Mouse (Mus musculus) forebrain, embryonic 10.5 days (tissue): ENCODE measurements around the gene Adamts15. TPM values are rescaled to one million over a fixed set of nuclear protein-coding genes. Genes with fewer than 3 reads are reported as not detected.

Source experiments
- DNase-seq: peaks from one replicate; pipeline ENCODE4 v3.0.0-alpha.2; 2017; ENCODE audit warnings: low spot score; ENCODE audit errors: extremely low spot score
- H3K27ac ChIP-seq: fragments of 300-500 bp; sonication (generic); 2 replicates; pipeline ENCODE4 v1.5.1; 2016; ENCODE audit warnings: mild to moderate bottlenecking
- H3K27me3 ChIP-seq: fragments of 300-500 bp; sonication (generic); 2 replicates; pipeline ENCODE4 v1.6.1; 2016; ENCODE audit warnings: mild to moderate bottlenecking; ENCODE audit not compliant: poor library complexity, severe bottlenecking
- H3K36me3 ChIP-seq: fragments of 300-500 bp; sonication (generic); replicated peaks from 2 replicates; pipeline ENCODE4 v1.6.1; 2016; ENCODE audit warnings: mild to moderate bottlenecking, moderate library complexity
- H3K4me1 ChIP-seq: fragments of 300-500 bp; sonication (generic); 2 replicates; pipeline ENCODE4 v1.6.1; 2016
- H3K4me3 ChIP-seq: fragments of 300-500 bp; sonication (generic); 2 replicates; pipeline ENCODE4 v1.5.1; 2016; ENCODE audit warnings: mild to moderate bottlenecking, moderate library complexity
- H3K9me3 ChIP-seq: fragments of 300-500 bp; sonication (generic); 2 replicates; pipeline ENCODE4 v1.6.1; 2016; ENCODE audit warnings: mild to moderate bottlenecking, moderate library complexity
- WGBS: fragments of 180-500 bp; shearing (Covaris S2); methylation state at CpG from one replicate; pipeline ENCODE4 v1.1.7; 2016; 5-methylcytosine and 5-hydroxymethylcytosine counted together
- polyA plus RNA-seq: library from polyadenylated mRNA; unstranded; fragments of >200 nt; fragmentation: Nextera tagmentation; extraction: Ambion mirVana; gene quantifications from 2 replicates; pipeline ENCODE4 v1.2.1, GENCODE M21; 2016

The Adamts15 gene
- polyA plus RNA-seq, 1 experiment from 2014 or later: 8.2 TPM

DNA sequence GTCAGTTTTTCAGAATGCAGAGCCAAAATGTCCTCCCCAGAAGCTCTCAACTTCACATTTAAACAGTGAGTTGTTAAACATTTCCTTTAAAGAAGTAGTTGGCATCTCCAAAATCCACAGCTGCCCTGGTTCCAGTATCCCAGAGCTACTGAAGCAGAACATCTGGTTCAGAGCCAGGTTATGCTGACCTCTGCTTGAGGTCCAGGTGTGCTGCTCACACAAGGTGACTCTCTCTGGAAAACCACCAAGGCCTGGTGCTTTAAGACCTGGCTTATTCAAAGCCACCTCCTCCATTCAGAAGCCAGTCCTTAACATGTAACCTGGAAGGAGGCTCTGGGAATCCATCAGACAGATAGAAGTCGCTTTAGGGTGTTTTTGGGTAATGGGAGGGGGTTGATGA is 23.0 kb upstream of the Adamts15 start:
- peaks cover 67% of the 10 kb centered on the region for H3K27me3 ChIP-seq
- H3K27ac ChIP-seq: no peak overlapping the region
- WGBS: 53% methylated on average over 1 of the region's 1 CpGs
- H3K4me3 ChIP-seq: no peak overlapping the region
- H3K36me3 ChIP-seq: no peaks in the 10 kb centered on the region
- no peak for DNase-seq
- H3K9me3 ChIP-seq: no peaks in the 10 kb centered on the region
- H3K4me1 ChIP-seq: peaks cover 20% of the 10 kb centered on the region

DNA sequence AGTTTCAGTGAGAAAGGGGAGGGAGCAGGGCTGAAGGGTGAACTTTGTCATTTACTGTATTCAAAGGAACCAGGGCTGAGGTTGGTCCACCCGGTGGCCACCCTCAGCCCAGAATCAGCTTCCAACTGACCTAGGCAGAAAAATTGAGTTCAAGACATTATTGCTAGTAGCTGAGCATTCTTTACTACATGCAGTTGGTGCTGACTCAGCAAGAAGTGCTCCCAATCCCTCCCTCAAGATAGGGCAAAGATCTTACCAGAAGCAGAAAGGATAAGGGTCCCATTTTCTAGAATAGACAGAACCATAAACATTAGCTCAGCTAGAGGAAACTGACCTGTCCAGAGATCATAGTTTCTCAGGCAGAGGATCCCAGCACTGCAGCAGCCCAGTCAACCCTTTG is 22.0 kb upstream of the Adamts15 start:
- Histone ChIP-seq H3K27ac (no peak overlapping the region), H3K36me3 (no peaks in the 10 kb centered on the region), H3K4me3 (no peak overlapping the region), H3K9me3 (no peaks in the 10 kb centered on the region), H3K4me1 (peaks cover 20% of the 10 kb centered on the region), H3K27me3 (peaks cover 67% of the 10 kb centered on the region)
- no peak for DNase-seq
- 39% methylated on average over 1 of the region's 1 CpGs for WGBS

DNA sequence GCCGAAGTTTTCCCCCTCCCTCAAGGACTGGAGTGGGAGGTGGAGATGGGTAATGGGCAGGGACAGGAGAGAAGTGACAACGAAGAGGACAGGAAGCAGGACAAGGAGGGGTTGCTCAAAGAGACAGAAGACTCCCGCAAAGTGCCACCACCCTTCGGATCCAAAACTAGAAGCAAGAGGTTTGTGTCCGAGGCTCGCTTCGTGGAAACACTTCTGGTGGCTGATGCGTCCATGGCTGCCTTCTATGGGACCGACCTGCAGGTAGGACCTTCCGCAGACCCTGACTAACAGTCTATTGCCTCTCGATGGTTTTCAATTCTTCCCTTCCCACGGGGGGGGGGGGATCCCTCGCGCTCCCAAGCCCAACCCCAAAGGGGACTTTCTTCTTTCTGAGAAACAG is 21.1 kb upstream of the Adamts15 start:
- peak; percentile 29 for DNase-seq
- Histone ChIP-seq H3K27ac (peak overlapping the region; percentile 81; the same call in 1 of the 2 replicates), H3K4me1 (peaks cover 20% of the 10 kb centered on the region), H3K27me3 (peaks cover 71% of the 10 kb centered on the region), H3K9me3 (no peaks in the 10 kb centered on the region), H3K4me3 (peak overlapping the region; percentile 66), H3K36me3 (no peaks in the 10 kb centered on the region)
- WGBS: 2% methylated on average over 14 of the region's 14 CpGs

DNA sequence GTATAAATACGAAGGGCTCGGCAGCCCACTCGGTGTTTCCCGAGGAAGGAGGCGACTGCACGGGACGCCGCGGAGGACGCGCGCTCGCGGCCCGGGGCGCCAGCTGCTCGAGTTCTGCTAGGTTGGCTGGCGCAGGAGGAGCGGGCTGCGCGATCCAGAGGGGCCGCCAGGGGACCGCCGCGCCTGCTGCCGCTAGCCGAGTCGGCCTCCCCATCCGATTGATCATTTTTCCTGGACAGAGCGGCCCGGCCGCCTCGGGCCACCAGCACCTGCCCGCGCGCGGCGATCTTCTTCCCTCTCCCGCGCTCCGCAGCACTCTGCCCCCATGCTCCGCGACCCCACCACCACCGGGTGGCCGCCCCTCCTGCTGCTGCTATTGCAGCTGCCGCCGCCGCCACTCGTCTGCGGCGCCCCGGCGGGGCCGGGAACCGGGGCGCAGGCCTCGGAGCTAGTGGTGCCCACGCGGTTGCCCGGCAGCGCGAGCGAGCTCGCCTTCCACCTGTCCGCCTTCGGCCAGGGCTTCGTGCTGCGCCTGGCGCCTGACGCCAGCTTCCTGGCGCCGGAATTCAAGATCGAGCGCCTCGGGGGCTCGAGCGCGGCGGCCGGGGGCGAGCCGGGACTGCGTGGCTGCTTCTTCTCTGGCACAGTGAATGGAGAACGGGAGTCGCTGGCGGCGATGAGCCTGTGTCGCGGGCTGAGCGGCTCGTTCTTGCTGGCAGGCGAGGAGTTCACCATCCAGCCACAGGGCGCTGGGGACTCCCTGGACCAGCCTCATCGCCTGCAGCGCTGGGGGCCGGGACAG is 20.5 kb upstream of the Adamts15 start, which contains the start of gene Adamts8:
Adamts8 (plus strand) TSS at position 51 of the 802 bp plus-strand sequence.
- peak; percentile 73 for DNase-seq
- Histone ChIP-seq H3K4me1 (peaks cover 20% of the 10 kb centered on the region), H3K27me3 (peaks cover 71% of the 10 kb centered on the region), H3K4me3 (peak within 1 kb of the TSS; percentile 66), H3K9me3 (no peaks in the 10 kb centered on the region), H3K36me3 (no peaks in the 10 kb centered on the region), H3K27ac (peak within 1 kb of the TSS; percentile 81)
- under 1% methylated on average over 94 of the region's 96 CpGs for WGBS

DNA sequence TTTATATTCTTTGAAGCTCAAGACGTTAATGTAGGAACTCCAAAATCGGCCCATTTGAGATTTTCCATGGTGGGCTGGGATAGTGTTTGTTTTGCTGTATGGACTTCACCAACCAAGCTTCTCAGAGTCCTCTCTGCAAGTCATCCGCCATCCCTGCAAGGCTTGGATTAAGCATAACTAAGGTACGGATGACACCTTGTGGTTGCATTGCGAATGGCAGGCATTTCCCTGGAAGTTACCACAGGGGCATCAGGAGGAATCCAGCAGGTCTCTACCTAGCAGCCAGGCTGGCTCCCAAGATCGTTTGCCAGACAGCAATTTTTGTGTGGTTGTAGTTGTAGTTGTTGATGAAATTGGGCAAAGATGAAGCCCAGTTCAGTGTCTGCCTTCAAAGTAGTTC is 18.1 kb upstream of the Adamts15 start:
- H3K27ac ChIP-seq: no peak overlapping the region
- H3K36me3 ChIP-seq: no peaks in the 10 kb centered on the region
- peaks cover 20% of the 10 kb centered on the region for H3K4me1 ChIP-seq
- H3K27me3 ChIP-seq: peaks cover 54% of the 10 kb centered on the region
- 8% methylated on average over 6 of the region's 6 CpGs for WGBS
- H3K4me3 ChIP-seq: no peak overlapping the region
- DNase-seq: peak; percentile 88
- no peaks in the 10 kb centered on the region for H3K9me3 ChIP-seq

DNA sequence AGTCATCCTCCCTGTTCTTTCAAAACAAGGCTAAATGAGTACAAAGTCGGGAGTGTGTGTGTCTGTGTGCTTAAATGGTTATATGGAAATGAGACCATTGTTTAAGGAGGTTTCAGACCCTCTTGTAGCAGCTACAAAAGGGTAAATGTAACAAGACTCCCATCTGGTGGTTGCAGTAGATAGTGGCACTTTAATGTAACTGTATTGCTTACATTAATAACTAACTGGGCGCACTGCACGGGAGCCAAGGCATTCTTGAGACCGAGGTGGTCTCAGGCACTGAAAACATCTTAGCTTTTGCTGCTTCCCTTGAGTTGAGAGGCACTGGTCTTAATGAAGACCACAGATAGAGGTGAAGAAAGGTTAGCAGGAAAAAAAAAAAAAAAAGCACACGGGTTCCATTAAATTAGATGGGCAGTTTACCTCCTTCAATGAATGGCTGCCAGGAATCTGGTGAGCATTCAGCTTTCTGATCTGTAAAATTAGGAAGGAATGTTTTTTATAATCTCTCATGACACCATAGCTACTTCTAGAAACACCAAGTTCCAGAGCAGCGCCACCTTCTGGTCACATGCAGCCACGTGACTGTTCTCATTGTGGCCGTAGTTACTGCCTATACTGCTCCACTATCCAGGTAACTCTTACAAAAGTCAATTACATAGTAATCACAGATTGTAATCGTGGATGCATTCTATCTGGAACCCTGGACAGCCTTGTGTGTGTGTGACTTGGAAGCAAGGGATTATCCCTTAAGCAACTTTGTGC is 14.6 kb upstream of the Adamts15 start:
- no peaks in the 10 kb centered on the region for H3K9me3 ChIP-seq
- no peak overlapping the region for H3K27ac ChIP-seq
- 41% methylated on average over 9 of the region's 9 CpGs for WGBS
- no peaks in the 10 kb centered on the region for H3K36me3 ChIP-seq
- DNase-seq: peak; percentile 59
- no peak overlapping the region for H3K4me3 ChIP-seq
- H3K4me1 ChIP-seq: no peaks in the 10 kb centered on the region
- H3K27me3 ChIP-seq: peaks cover 24% of the 10 kb centered on the region

DNA sequence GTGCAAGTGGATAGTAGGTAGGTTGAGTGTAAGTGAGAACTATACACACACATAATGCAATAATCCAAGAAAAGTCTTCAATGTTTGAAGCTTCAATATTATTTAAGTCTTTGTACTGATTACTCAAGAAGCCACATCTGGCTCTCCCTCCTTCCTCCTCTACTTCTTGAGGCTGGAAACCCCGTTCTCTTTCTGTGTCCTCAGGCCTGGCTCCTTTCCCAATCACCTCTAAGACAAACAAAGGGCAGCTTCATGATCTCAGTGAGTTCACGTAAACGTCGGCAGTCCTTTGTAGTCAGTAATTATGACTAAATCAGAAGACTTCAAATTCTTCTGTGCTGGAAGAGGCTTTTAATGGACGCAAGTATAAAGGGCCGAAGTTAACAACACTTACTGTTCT is 12.6 kb upstream of the Adamts15 start:
- no peaks in the 10 kb centered on the region for H3K9me3 ChIP-seq
- peaks cover 8% of the 10 kb centered on the region; the same call in 1 of the 2 replicates for H3K27me3 ChIP-seq
- H3K36me3 ChIP-seq: no peaks in the 10 kb centered on the region
- no peak for DNase-seq
- 81% methylated on average over 6 of the region's 6 CpGs for WGBS
- H3K4me3 ChIP-seq: no peak overlapping the region
- no peak overlapping the region for H3K27ac ChIP-seq
- H3K4me1 ChIP-seq: no peaks in the 10 kb centered on the region

DNA sequence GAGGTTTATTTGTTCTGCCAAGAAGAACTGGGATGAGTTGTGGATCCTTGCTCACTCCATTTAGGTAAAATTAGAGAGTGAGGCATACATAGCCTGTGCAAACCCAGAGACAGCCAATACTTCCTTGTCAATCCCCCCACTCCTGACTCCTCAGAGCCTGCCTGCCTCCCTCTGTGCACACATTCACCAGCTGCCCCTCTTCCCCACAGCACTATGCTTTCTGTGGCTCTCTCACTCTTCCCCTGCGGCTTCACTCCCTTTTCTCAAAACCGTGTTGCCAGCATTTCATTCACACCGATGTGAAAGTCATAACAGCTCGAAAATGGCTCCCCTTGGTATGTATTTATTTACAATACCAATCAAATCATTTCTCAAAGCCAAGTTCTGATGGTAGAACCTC is 10.1 kb upstream of the Adamts15 start:
- Histone ChIP-seq H3K36me3 (no peaks in the 10 kb centered on the region), H3K27ac (no peak overlapping the region), H3K27me3 (0 out of 2 replicates have a peak, but pooled peaks cover 4% of the 10 kb centered on the region), H3K4me3 (no peak overlapping the region), H3K4me1 (no peaks in the 10 kb centered on the region), H3K9me3 (no peaks in the 10 kb centered on the region)
- no peak for DNase-seq
- 84% methylated on average over 4 of the region's 4 CpGs for WGBS

DNA sequence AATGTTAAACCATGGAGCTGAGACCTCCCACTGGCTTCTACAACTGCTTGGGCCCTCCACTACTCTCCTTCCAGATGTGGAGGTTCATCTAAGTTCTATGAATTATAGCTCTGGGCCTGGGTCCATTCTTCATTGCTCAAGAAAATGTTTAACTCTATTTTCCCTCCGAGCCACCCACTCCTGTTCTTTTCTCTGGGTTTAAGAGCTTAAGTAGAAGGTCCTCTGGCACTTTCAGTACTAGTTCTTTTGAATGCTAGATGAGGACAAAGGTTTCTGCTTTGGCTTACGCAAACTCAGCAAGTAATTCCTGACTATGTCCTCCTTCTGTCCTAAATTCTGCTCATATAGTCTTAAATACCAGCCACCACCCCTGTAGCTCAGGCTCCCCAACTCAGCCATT is 6.5 kb upstream of the Adamts15 start:
- Histone ChIP-seq H3K27me3 (peaks cover 6% of the 10 kb centered on the region), H3K4me1 (no peaks in the 10 kb centered on the region), H3K9me3 (no peaks in the 10 kb centered on the region), H3K36me3 (no peaks in the 10 kb centered on the region), H3K4me3 (no peak overlapping the region), H3K27ac (no peak overlapping the region)
- no peak for DNase-seq
- 95% methylated on average over 2 of the region's 2 CpGs for WGBS

DNA sequence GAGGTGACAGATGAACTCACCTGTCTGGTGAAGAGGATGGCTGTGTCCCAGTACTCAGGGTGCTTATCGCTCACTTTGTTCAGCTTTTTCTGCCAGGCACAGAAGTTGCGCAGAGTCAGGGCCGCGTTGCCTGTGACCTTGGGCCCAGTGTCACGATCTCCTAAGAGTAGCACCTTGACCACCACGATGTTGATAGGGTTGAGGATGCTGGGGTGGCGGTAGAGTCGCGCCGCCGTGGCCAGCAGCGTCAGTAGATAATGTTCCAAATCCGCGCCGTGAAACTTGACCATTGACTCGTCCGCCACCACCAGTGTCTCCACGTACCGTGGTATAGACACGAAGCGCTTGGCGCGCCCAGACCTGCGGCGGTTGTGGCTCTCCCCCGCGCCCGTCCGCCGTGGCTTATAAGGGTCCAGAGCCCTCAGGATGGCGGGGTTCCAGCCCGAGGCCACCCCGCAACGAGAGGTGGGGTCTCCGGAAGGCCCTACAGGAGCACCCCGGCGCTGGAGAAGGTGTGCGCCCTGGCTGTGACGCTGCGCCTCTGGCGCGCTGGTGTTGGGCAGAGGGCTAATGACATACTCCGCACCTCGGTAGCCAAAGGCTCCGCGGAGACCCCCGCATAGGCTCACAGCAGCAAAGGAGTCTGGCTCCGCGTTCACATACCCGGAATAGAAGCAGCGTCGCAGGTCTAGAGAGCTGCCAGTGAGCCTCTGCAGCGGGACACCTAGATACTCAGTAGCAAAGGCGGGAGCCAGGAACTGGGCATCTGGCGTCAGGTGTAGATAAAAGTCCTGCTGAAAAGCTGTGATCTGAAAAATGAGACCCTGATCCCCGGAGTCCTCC is 770 bp downstream of the Adamts15 start:
- H3K4me3 ChIP-seq: peak overlapping the region; percentile 62
- no peaks in the 10 kb centered on the region for H3K36me3 ChIP-seq
- peaks cover 49% of the 10 kb centered on the region for H3K27me3 ChIP-seq
- WGBS: 4% methylated on average over 56 of the region's 56 CpGs
- peaks cover 35% of the 10 kb centered on the region for H3K4me1 ChIP-seq
- no peaks in the 10 kb centered on the region for H3K9me3 ChIP-seq
- DNase-seq: peak; percentile 26
- H3K27ac ChIP-seq: peak overlapping the region; percentile 69

DNA sequence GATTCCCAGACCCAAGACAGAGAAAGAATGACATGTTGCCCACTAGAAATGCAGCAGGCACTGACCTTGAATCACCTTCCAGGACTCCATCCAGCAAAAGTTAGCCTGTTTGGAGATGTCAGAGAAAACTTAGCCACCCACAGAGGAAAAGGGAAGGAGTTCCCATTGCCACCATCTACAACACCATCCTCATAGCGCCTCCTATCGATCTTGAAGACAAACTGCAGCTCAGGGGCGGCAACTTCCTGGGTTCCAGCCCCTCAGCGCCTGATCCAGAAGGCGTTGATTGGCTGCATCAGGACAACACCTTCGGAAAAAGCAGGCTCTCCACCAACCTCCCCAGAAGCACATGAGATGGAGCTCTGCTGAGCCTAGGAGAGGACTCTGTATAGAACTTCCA is 1.5 kb downstream of the Adamts15 start:
- H3K27me3 ChIP-seq: peaks cover 49% of the 10 kb centered on the region
- no peak overlapping the region for H3K27ac ChIP-seq
- no peak for DNase-seq
- WGBS: 14% methylated on average over 6 of the region's 6 CpGs
- H3K4me3 ChIP-seq: peak overlapping the region; percentile 62; the same call in 1 of the 2 replicates
- no peaks in the 10 kb centered on the region for H3K36me3 ChIP-seq
- peaks cover 35% of the 10 kb centered on the region for H3K4me1 ChIP-seq
- H3K9me3 ChIP-seq: no peaks in the 10 kb centered on the region

DNA sequence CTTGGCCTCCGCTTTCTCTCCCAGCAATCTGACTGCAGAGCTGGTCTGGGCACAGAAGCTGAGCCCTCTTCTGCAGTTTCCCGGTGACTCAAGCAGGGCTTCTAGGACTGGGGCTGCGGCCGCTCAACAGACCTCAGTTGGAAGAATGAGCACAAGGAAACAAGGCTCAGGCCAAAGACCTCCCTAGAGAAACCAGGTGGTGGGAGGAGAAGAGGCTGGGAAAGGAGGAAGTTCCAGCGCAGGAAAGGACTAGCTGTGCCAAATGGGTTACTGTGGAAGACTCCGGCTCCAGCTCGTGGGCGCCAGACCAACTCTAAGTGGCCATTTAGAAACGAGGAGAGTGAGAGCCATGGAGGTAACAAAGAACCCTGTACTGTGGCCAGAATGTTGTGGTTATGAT is 2.6 kb downstream of the Adamts15 start:
- 93% methylated on average over 9 of the region's 9 CpGs for WGBS
- H3K4me3 ChIP-seq: no peak overlapping the region
- no peak overlapping the region for H3K27ac ChIP-seq
- no peaks in the 10 kb centered on the region for H3K9me3 ChIP-seq
- no peak for DNase-seq
- H3K4me1 ChIP-seq: peaks cover 38% of the 10 kb centered on the region
- H3K27me3 ChIP-seq: peaks cover 49% of the 10 kb centered on the region
- no peaks in the 10 kb centered on the region for H3K36me3 ChIP-seq
